Mouse (Mus musculus): Measurements from ENCODE around the gene Kpna7.
A peak's percentile ranks its signal among the peaks of the same experiment; 100 is the strongest.
"Not testable (repeated sequence)": the region's sequence is repeated elsewhere in the genome, so short reads cannot be mapped to it uniquely, and the experiment has no call there.

GRCm38 (mm10) chr5:145020712-145021111 lies 63.1 kb downstream of the Kpna7 start:
- not testable (repeated sequence) for TF ChIP-seq TAL1 (IDR thresholded peaks at IDR 0.05; ENCODE audit: low read length); GABPA (IDR thresholded peaks at IDR 0.05; ENCODE audit: low read depth, low read length); POLR2A (IDR thresholded peaks at IDR 0.05; ENCODE audit: control insufficient read depth in 1 of 2, insufficient read depth in 1 of 2, low read depth in 1 of 2, low read length in 2 of 2, poor library complexity in 1 of 2); E2F4 (IDR thresholded peaks at IDR 0.05; ENCODE audit: borderline replicate concordance, low read depth, low read length); SMC3 (IDR thresholded peaks at IDR 0.05; ENCODE audit: low read depth, low read length)
- peak; percentile 65 for TF ChIP-seq MXI1 (IDR thresholded peaks at IDR 0.05; ENCODE audit: low read depth, low read length)

Data from MEL (cell line).